Mouse (Mus musculus) forebrain, postnatal 0 days (tissue): ENCODE results near the gene Ass1. TPM values are rescaled to one million over a fixed set of nuclear protein-coding genes. Genes with fewer than 3 reads are reported as not detected.

Source experiments
- ATAC-seq: fragments of 200-750 bp; cut with Nextera tagmentation; 2 replicates; pipeline ENCODE4 v1.8.0; 2017; ENCODE audit warnings: mild to moderate bottlenecking, moderate library complexity
- DNase-seq: peaks from one replicate; pipeline ENCODE4 v3.0.0-alpha.2; 2015
- H3K27ac ChIP-seq: fragments of 300-500 bp; sonication (generic); 2 replicates; pipeline ENCODE4 v1.5.1; 2014; ENCODE audit warnings: low read depth, mild to moderate bottlenecking, antibody characterized with exemption, low read length, moderate library complexity, mixed read lengths
- H3K27me3 ChIP-seq: fragments of 300-500 bp; sonication (generic); 2 replicates; pipeline ENCODE4 v1.6.1; 2014; ENCODE audit warnings: mild to moderate bottlenecking, low read length, mixed read lengths; ENCODE audit not compliant: insufficient read depth
- H3K36me3 ChIP-seq: fragments of 300-500 bp; sonication (generic); 2 replicates; pipeline ENCODE4 v1.6.1; 2014; ENCODE audit warnings: mild to moderate bottlenecking, moderate library complexity; ENCODE audit not compliant: insufficient read depth
- H3K4me1 ChIP-seq: fragments of 300-500 bp; sonication (generic); 2 replicates; pipeline ENCODE4 v1.6.1; 2014; ENCODE audit warnings: antibody characterized with exemption; ENCODE audit not compliant: insufficient read depth
- H3K4me2 ChIP-seq: fragments of 300-500 bp; sonication (generic); 2 replicates; pipeline ENCODE4 v1.6.1; 2014; ENCODE audit warnings: low read depth, mild to moderate bottlenecking, moderate library complexity
- H3K4me3 ChIP-seq: fragments of 300-500 bp; sonication (generic); 2 replicates; pipeline ENCODE4 v1.5.1; 2014; ENCODE audit warnings: low read depth, low read length, mixed read lengths
- H3K9ac ChIP-seq: fragments of 300-500 bp; sonication (generic); 2 replicates; pipeline ENCODE4 v1.6.1; 2014; ENCODE audit warnings: mild to moderate bottlenecking
- H3K9me3 ChIP-seq: fragments of 300-500 bp; sonication (generic); 2 replicates; pipeline ENCODE4 v1.6.1; 2016; ENCODE audit warnings: low read length
- CTCF ChIP-seq: sonication (generic); IDR thresholded peaks from 2 replicates; pipeline ENCODE4 v1.5.1; 2016; ENCODE audit warnings: antibody characterized with exemption, control low read depth, low read depth
- WGBS: fragments of 180-500 bp; shearing (Covaris S2); extraction: QIAGEN DNeasy Blood & Tissue Kit; methylation state at CpG from one replicate; pipeline ENCODE4 v1.1.7; 2014; 5-methylcytosine and 5-hydroxymethylcytosine counted together
- polyA plus RNA-seq: library from polyadenylated mRNA; unstranded; fragments of >200 nt; fragmentation: Nextera tagmentation; extraction: Ambion mirVana; gene quantifications from 2 replicates; pipeline ENCODE4 v1.2.1, GENCODE M21; 2015
- total RNA-seq: library from RNA; depleted of rRNA; stranded (reverse); fragments of >200 nt; gene quantifications from 2 replicates; pipeline ENCODE4 v1.2.3, GENCODE M21; 2014

Ass1 gene
- total and polyA plus RNA-seq, 2 experiments from 2014 or later = 16.2 to 17.9 TPM

DNA sequence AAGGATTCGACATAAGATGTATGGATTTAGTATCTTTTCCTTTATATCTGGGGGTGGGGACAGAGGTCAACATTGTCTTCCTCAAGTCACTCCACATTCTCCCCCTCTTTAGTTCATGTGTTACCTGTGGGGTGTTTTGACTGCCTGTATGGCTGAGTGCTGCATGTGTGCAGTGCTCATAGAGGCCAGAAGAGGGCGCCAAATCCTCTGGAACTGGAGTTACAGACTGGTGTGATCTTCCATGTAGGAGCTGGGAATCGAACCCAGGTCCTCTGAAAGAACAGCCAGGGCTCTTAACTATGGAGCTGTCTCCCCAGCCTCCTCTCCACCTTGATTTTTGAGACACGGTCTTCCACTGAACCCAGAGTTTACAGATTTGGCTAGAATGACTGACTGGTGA is 3.9 kb downstream of the Ass1 start:
- Histone ChIP-seq H3K9me3 (no peaks in the 10 kb centered on the region), H3K9ac (no peak overlapping the region), H3K4me1 (0 out of 2 replicates have a peak, but pooled peaks cover 3% of the 10 kb centered on the region), H3K4me3 (no peak overlapping the region), H3K36me3 (no peaks in the 10 kb centered on the region), H3K27me3 (0 out of 2 replicates have a peak, but pooled peaks cover 7% of the 10 kb centered on the region), H3K4me2 (no peak overlapping the region), H3K27ac (no peak overlapping the region)
- ATAC-seq = no peak
- DNase-seq = no peak
- WGBS = 67% methylated on average over 4 of the region's 4 CpGs
- peak; percentile 45 for TF ChIP-seq CTCF

GRCm38 (mm10) chr2:31474686-31475085 is 4.7 kb downstream of the Ass1 start:
- Histone ChIP-seq H3K9ac (no peak overlapping the region), H3K27me3 (0 out of 2 replicates have a peak, but pooled peaks cover 7% of the 10 kb centered on the region), H3K4me1 (0 out of 2 replicates have a peak, but pooled peaks cover 3% of the 10 kb centered on the region), H3K27ac (no peak overlapping the region), H3K36me3 (no peaks in the 10 kb centered on the region), H3K9me3 (no peaks in the 10 kb centered on the region), H3K4me3 (no peak overlapping the region), H3K4me2 (no peak overlapping the region)
- DNase-seq (no peak), ATAC-seq (no peak)
- 51% methylated on average over 5 of the region's 5 CpGs for WGBS
- TF ChIP-seq CTCF = no peak

- H3K4me3 ChIP-seq = no peak overlapping the region
- no peaks in the 10 kb centered on the region for H3K36me3 ChIP-seq
- no peak overlapping the region for H3K27ac ChIP-seq
- no peak overlapping the region for H3K4me2 ChIP-seq
- H3K9me3 ChIP-seq = no peaks in the 10 kb centered on the region
- ATAC-seq = no peak
- no peak for TF ChIP-seq CTCF
- WGBS = 70% methylated on average over 10 of the region's 10 CpGs
- 0 out of 2 replicates have a peak, but pooled peaks cover under 1% of the 10 kb centered on the region for H3K27me3 ChIP-seq
- no peak for DNase-seq
- no peaks in the 10 kb centered on the region for H3K4me1 ChIP-seq
- H3K9ac ChIP-seq = no peak overlapping the region
Measured at GRCm38 (mm10) chr2:31476107-31476820, 6.3 kb downstream of the Ass1 start.

GRCm38 (mm10) chr2:31477234-31478161 is 7.5 kb downstream of the Ass1 start:
- no peak overlapping the region for H3K27ac ChIP-seq
- peaks cover 9% of the 10 kb centered on the region for H3K27me3 ChIP-seq
- H3K4me1 ChIP-seq = no peaks in the 10 kb centered on the region
- no peaks in the 10 kb centered on the region for H3K9me3 ChIP-seq
- no peaks in the 10 kb centered on the region for H3K36me3 ChIP-seq
- WGBS = 80% methylated on average over 12 of the region's 12 CpGs
- no peak overlapping the region for H3K9ac ChIP-seq
- no peak overlapping the region for H3K4me2 ChIP-seq
- no peak for TF ChIP-seq CTCF
- DNase-seq = no peak
- no peak for ATAC-seq
- H3K4me3 ChIP-seq = no peak overlapping the region

DNA sequence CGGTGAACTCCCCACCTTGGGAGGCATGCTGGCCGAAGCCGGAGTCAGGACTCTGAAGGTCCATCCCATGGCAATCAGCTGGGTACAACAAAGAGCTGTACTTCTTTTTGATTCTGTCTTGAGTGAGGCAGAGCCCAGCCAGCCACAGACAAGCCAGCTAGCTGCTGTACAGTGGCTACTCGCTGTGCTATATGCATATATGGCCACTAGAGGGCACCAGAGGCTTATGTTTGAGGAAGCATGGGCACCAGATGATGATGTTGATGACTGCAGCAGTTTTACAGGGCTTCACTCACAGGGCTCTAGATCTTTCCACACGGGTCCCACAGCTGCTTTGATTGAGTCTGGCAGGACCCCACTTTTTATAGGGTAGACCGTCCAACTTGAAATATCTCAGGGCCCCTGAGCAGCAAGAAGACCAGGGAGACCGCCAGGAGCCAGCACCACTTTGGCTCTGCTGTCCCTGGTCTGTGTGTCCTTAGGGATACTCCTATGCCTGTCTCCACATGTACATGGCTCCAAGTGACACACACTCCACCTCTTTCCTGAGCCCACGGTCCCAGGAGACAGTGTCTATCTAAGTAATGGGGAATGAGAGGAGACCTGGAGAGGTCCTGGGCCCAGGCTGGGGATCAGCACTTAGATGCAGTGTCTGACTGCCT is 13.0 kb downstream of the Ass1 start:
- ATAC-seq (peak; percentile 94), DNase-seq (peak; percentile 95)
- Histone ChIP-seq H3K9me3 (no peaks in the 10 kb centered on the region), H3K36me3 (no peaks in the 10 kb centered on the region), H3K4me2 (no peak overlapping the region), H3K27ac (no peak overlapping the region), H3K27me3 (peaks cover 25% of the 10 kb centered on the region), H3K9ac (no peak overlapping the region), H3K4me3 (no peak overlapping the region), H3K4me1 (no peaks in the 10 kb centered on the region)
- 31% methylated on average over 8 of the region's 8 CpGs for WGBS
- TF ChIP-seq CTCF = peak; percentile 99

- Histone ChIP-seq H3K27me3 (peaks cover 27% of the 10 kb centered on the region), H3K36me3 (no peaks in the 10 kb centered on the region), H3K4me1 (no peaks in the 10 kb centered on the region), H3K9me3 (no peaks in the 10 kb centered on the region), H3K9ac (no peak overlapping the region), H3K27ac (no peak overlapping the region), H3K4me2 (no peak overlapping the region), H3K4me3 (no peak overlapping the region)
- TF ChIP-seq CTCF = peak; percentile 98
- ATAC-seq = peak; percentile 56; the same call in 1 of the 2 replicates
- peak; percentile 83 for DNase-seq
- WGBS = 17% methylated on average over 5 of the region's 5 CpGs
Measured at GRCm38 (mm10) chr2:31484187-31484586, 14.2 kb downstream of the Ass1 start.
